Mouse (Mus musculus): ENCODE measurements at regions not wholly inside any gene's neighbourhood (a gene's known extent, or its start where the extent isn't known, plus 50 kb on each side); places are given as distances from the start of the nearest gene placed in this dataset.

DNA sequence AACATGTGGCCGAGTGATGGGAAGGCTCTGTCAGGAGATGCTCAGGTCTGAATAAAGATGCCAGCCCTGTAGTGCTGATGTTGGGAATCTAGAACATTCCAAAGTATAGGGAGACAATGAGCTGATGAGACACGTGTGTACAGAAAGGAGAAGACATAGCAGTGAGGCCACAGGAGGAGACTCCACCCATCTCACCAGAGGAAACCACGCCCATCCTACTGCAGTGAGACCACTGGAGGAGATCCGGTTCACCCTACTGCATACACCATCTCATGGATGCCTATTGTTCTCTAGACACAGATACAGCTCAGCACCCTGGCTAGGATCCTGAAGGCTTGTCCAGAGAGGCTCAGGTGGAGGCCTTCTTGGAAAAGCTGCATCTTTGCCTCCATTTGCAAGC lies 120.6 kb upstream of the Runx1 start:
- WGBS, result 82% methylated on average over 4 of the region's 4 CpGs
- Histone ChIP-seq H3K27ac (ENCODE audit: insufficient read depth, low read depth, low read length) (no peak overlapping the region), H3K4me3 (ENCODE audit: insufficient read depth, low read depth, low read length) (no peak overlapping the region), H3K36me3 (ENCODE audit: control insufficient read depth, insufficient read depth, low read length) (no peaks in the 10 kb centered on the region), H3K27me3 (replicated peaks; ENCODE audit: control insufficient read depth, insufficient read depth, low read length) (no peaks in the 10 kb centered on the region), H3K4me1 (ENCODE audit: control insufficient read depth, insufficient read depth, low read length) (no peaks in the 10 kb centered on the region)
- no peak for DNase-seq
- TF ChIP-seq POLR2A (IDR thresholded peaks at IDR 0.05; ENCODE audit: low read depth, low read length) (no peak), CTCF (conservative IDR thresholded peaks at IDR 0.05; ENCODE audit: insufficient read depth, insufficient read length, low read depth, low read length) (no peak)

DNA sequence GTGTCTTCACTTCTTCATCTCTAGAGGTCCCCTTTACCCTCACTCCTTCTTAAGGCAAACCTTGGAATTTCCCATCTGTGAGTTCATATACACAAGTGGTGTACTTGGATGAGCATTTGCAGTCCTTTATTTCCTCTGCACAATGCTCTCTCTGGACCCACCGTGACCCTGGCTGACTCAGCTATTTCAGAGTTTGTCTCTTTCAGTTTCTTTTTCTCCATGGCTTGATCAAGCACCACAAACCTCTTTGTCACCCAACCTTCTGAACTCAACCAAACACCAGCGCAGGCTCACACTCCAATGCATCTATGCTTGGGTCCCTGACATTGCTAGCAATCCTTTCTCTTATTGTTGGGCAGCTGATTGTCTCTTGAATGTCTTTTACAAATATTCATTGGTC lies 118.0 kb upstream of the Runx1 start:
- WGBS, result 75% methylated on average over 2 of the region's 2 CpGs
- TF ChIP-seq POLR2A (IDR thresholded peaks at IDR 0.05; ENCODE audit: low read depth, low read length) (no peak), CTCF (conservative IDR thresholded peaks at IDR 0.05; ENCODE audit: insufficient read depth, insufficient read length, low read depth, low read length) (no peak)
- DNase-seq, result no peak
- no peak overlapping the region for H3K27ac ChIP-seq (ENCODE audit: insufficient read depth, low read depth, low read length)
- H3K27me3 ChIP-seq (replicated peaks; ENCODE audit: control insufficient read depth, insufficient read depth, low read length), result no peaks in the 10 kb centered on the region
- H3K4me3 ChIP-seq (ENCODE audit: insufficient read depth, low read depth, low read length), result no peak overlapping the region
- H3K36me3 ChIP-seq (ENCODE audit: control insufficient read depth, insufficient read depth, low read length), result no peaks in the 10 kb centered on the region
- H3K4me1 ChIP-seq (ENCODE audit: control insufficient read depth, insufficient read depth, low read length), result no peaks in the 10 kb centered on the region

DNA sequence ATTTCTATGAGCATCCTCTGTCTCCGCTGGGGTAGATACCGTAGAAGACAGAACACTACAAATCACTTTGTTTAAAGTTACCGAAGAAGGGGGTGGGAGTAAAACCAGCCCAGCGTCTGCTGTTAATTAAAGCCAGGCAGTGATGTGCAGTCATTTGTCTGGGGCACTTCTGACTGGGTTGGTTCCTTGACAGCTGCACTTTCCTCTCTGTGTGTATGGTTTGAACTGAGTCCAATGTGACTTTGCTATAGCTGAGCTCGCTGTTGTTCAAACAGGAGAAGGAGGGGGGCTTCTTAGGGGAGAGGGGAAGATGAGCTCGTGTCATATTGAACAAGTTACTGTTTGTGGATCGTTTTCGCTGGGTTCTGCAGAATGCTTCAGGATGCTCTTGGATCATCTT lies 113.7 kb upstream of the Runx1 start:
- DNase-seq, result no peak
- TF ChIP-seq POLR2A (IDR thresholded peaks at IDR 0.05; ENCODE audit: low read depth, low read length), result no peak
- no peak overlapping the region for H3K4me3 ChIP-seq (ENCODE audit: insufficient read depth, low read depth, low read length)
- H3K36me3 ChIP-seq (ENCODE audit: control insufficient read depth, insufficient read depth, low read length), result no peaks in the 10 kb centered on the region
- H3K27me3 ChIP-seq (replicated peaks; ENCODE audit: control insufficient read depth, insufficient read depth, low read length), result no peaks in the 10 kb centered on the region
- 38% methylated on average over 8 of the region's 8 CpGs for WGBS
- no peaks in the 10 kb centered on the region for H3K4me1 ChIP-seq (ENCODE audit: control insufficient read depth, insufficient read depth, low read length)
- no peak overlapping the region for H3K27ac ChIP-seq (ENCODE audit: insufficient read depth, low read depth, low read length)

DNA sequence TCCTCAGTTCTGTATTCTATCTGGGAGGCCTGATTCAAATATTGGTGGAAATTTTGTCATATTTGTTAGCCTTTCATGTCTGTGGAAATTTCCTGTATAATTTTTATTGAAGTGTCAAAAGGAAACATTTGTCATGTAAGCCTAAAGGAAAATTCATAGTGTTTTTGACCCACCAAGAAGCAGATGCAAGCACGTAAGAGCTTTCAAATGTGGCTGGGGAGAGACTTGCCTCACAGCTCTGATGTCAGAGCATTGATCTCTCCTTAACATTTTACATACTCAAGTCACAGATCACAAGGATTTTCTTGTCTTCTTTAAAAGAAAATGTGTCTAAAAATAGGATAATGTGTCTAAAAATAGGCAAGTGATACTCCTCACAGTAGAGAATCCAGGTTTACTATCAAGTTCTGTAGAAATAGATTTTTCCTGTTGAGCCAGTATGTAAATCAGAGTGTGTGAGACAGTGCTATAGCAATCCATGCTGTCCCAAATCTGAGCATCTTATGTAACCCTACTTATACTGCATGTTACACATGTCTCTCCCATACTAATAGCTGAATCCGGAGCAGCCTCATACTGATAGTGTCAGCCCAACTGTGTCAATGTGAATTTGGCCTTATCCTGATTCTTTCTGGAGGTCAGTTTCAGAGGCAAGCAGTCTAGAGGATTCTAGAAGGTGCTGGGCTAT lies 110.0 kb upstream of the Runx1 start:
- Histone ChIP-seq H3K4me3 (ENCODE audit: insufficient read depth, low read depth, low read length) (no peak overlapping the region), H3K4me1 (ENCODE audit: control insufficient read depth, insufficient read depth, low read length) (no peaks in the 10 kb centered on the region), H3K27me3 (replicated peaks; ENCODE audit: control insufficient read depth, insufficient read depth, low read length) (no peaks in the 10 kb centered on the region), H3K27ac (ENCODE audit: insufficient read depth, low read depth, low read length) (no peak overlapping the region), H3K36me3 (ENCODE audit: control insufficient read depth, insufficient read depth, low read length) (no peaks in the 10 kb centered on the region)
- 76% methylated on average over 2 of the region's 2 CpGs for WGBS
- TF ChIP-seq POLR2A (IDR thresholded peaks at IDR 0.05; ENCODE audit: low read depth, low read length) (no peak), CTCF (conservative IDR thresholded peaks at IDR 0.05; ENCODE audit: insufficient read depth, insufficient read length, low read depth, low read length) (no peak)
- DNase-seq, result no peak

DNA sequence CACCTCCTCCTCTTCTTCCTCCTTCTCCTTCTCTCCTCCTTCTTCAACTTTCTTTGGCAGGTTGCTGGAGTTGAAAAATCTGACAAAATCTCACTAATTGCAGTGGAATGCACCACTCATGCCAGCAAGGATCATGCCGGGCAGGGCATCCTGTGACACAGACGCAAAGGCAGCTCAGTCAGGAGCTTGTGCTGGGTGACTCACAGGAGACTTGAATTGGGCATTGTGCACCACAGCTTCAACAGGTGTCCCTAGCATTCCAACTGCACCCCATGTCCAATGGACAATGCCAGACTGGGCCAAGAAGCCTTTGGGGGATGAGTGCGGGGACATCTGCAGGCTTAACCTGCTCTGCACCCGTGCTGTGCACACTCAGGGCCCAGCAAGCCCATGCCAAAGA lies 104.2 kb upstream of the Runx1 start:
- Histone ChIP-seq H3K36me3 (ENCODE audit: control insufficient read depth, insufficient read depth, low read length) (no peaks in the 10 kb centered on the region), H3K4me1 (ENCODE audit: control insufficient read depth, insufficient read depth, low read length) (no peaks in the 10 kb centered on the region), H3K27ac (ENCODE audit: insufficient read depth, low read depth, low read length) (no peak overlapping the region), H3K27me3 (replicated peaks; ENCODE audit: control insufficient read depth, insufficient read depth, low read length) (no peaks in the 10 kb centered on the region), H3K4me3 (ENCODE audit: insufficient read depth, low read depth, low read length) (no peak overlapping the region)
- DNase-seq, result no peak
- TF ChIP-seq POLR2A (IDR thresholded peaks at IDR 0.05; ENCODE audit: low read depth, low read length), result no peak
- no peak for TF ChIP-seq CTCF (conservative IDR thresholded peaks at IDR 0.05; ENCODE audit: insufficient read depth, insufficient read length, low read depth, low read length)
- 85% methylated on average over 4 of the region's 4 CpGs for WGBS

DNA sequence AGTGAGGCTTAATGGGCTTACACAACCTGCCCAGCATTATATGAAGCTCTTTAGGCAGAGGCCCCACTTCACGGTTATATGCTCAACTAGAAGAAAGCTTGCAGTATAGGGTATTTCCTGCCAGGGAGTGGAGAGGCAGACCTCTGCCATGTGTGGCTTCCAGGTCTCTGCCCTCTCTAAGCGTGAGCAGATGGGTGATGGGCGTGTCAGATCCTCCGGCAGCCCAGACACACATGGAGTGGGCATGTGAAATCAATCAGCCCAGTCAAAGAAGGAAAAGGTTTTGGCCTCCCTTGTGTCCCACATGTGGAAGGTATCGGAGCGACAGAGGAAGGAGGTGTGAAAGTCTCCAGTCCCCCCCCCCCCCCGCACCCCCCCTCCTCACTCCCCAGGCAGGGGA lies 102.3 kb upstream of the Runx1 start:
- Histone ChIP-seq H3K4me3 (ENCODE audit: insufficient read depth, low read depth, low read length) (no peak overlapping the region), H3K27ac (ENCODE audit: insufficient read depth, low read depth, low read length) (no peak overlapping the region), H3K36me3 (ENCODE audit: control insufficient read depth, insufficient read depth, low read length) (no peaks in the 10 kb centered on the region), H3K4me1 (ENCODE audit: control insufficient read depth, insufficient read depth, low read length) (no peaks in the 10 kb centered on the region), H3K27me3 (replicated peaks; ENCODE audit: control insufficient read depth, insufficient read depth, low read length) (no peaks in the 10 kb centered on the region)
- no peak for DNase-seq
- 58% methylated on average over 7 of the region's 7 CpGs for WGBS
- TF ChIP-seq CTCF (conservative IDR thresholded peaks at IDR 0.05; ENCODE audit: insufficient read depth, insufficient read length, low read depth, low read length), result no peak
- TF ChIP-seq POLR2A (IDR thresholded peaks at IDR 0.05; ENCODE audit: low read depth, low read length), result no peak

DNA sequence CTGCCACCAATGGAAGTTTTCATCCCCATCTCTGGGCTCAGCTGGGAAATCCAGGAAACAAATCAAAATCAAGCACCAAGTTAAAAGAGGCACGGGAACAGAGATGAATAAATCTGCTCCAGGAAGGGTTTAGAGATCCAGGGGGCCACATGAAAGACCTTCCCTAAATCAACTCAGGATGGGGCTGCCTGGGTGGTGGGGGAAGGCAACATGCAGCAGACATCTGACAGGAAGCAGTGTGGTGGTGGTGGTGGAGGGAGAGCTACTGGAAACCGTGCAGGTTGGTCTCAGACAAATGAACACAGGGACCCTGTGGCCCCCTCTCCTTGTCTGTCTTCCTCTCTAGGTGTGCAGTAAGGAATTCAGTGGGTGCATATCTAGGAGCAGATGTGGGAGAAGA lies 101.7 kb upstream of the Runx1 start:
- Histone ChIP-seq H3K4me3 (ENCODE audit: insufficient read depth, low read depth, low read length) (no peak overlapping the region), H3K4me1 (ENCODE audit: control insufficient read depth, insufficient read depth, low read length) (no peaks in the 10 kb centered on the region), H3K27me3 (replicated peaks; ENCODE audit: control insufficient read depth, insufficient read depth, low read length) (no peaks in the 10 kb centered on the region), H3K36me3 (ENCODE audit: control insufficient read depth, insufficient read depth, low read length) (no peaks in the 10 kb centered on the region), H3K27ac (ENCODE audit: insufficient read depth, low read depth, low read length) (no peak overlapping the region)
- WGBS, result 45% methylated on average over 2 of the region's 2 CpGs
- TF ChIP-seq POLR2A (IDR thresholded peaks at IDR 0.05; ENCODE audit: low read depth, low read length), result no peak
- no peak for TF ChIP-seq CTCF (conservative IDR thresholded peaks at IDR 0.05; ENCODE audit: insufficient read depth, insufficient read length, low read depth, low read length)
- DNase-seq, result no peak

Measured in kidney, adult 2 months (tissue).